Mouse (Mus musculus) myocyte (in vitro differentiated cells): ENCODE measurements around the gene Gng11.

ENCODE experiments used
- MYOD1 ChIP-seq, 3 experiments: IDR thresholded peaks; one replicate each; pipeline ENCODE4 v1.6.1; 2011; ENCODE audit warnings: control low read depth in 2 of 3, low read depth in 2 of 3, mild to moderate bottlenecking in 2 of 3, moderate library complexity in 1 of 3; ENCODE audit not compliant: insufficient read length in 2 of 3, control insufficient read depth in 1 of 3
- POLR2A ChIP-seq: IDR thresholded peaks from one replicate; pipeline ENCODE4 v1.6.1; 2011; ENCODE audit warnings: low read depth, mild to moderate bottlenecking, control low read depth, moderate library complexity; ENCODE audit not compliant: insufficient read length
- REST ChIP-seq: IDR thresholded peaks from one replicate; pipeline ENCODE4 v1.6.1; 2011; ENCODE audit warnings: mild to moderate bottlenecking, control low read depth, moderate library complexity; ENCODE audit not compliant: insufficient read depth, insufficient read length

- TF ChIP-seq REST (no peak), POLR2A (no peak), MYOD1 (IDR thresholded peaks at IDR 0.05; ENCODE audit: control insufficient read depth in 1 of 3, insufficient read length in 2 of 3, low read depth in 2 of 3) (no peak)
Measured at GRCm38 (mm10) chr6:4026367-4026766, 22.7 kb downstream of the Gng11 start.
